Mouse (Mus musculus): ENCODE measurements around the gene Cdc5l. TPM values are rescaled to one million over a fixed set of nuclear protein-coding genes. Genes with fewer than 3 reads are reported as not detected.

Cdc5l gene
- total RNA-seq, 2 experiments from 2014 or later = 82.9 to 137 TPM

DNA sequence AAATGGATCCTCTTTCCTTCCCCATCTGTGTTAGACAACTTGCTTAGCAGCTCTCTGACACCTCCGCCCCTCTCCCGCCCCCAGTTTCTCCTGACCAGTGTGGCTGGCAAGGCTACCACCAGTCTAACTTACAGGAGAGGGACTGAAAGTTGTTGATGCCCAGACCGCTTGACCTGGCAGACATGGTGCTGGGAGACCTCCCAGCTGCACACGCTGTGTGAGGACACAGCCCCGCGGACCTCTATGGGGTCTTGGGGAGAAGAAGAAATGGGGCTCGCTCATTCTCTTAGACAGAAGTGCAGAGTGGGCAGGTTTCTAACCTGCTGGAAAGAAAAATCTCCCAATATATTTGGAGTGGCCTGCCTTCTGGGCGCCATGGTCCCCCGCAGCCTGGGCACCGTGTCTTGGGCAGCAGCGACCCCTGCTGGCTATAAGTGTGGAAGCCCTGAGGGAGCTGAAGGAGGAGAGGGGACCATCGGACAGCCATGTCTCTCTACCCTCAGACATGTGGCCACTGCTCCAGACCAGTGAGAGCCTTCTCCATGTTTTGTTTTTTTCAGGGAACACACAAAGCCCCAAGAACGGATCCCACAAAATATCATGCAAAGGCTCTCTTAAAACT lies 59.4 kb downstream of the Cdc5l start:
- ATAC-seq (replicated peaks; ENCODE audit: poor library complexity, severe bottlenecking) = peak; percentile 87

DNA sequence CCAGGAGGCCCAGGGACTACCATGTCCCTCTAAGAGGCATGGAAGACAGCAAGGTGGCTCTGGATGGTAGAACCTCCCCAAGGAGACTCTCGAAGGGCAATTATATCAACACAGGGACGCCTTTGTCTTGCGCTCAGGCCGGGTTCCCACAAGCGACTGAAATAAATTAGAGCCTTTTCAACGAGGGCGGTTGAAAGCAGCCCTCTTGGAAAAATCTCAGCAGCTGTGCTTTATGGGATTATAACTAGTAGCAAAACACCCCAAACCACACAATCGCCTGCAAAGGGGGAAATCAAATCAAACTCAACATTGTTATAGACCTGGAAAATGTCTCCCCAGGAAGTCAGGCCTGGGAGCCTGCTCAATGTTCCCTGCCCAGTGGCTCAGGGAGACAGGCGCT lies 62.5 kb downstream of the Cdc5l start:
- no peak for ATAC-seq (replicated peaks; ENCODE audit: poor library complexity, severe bottlenecking)

DNA sequence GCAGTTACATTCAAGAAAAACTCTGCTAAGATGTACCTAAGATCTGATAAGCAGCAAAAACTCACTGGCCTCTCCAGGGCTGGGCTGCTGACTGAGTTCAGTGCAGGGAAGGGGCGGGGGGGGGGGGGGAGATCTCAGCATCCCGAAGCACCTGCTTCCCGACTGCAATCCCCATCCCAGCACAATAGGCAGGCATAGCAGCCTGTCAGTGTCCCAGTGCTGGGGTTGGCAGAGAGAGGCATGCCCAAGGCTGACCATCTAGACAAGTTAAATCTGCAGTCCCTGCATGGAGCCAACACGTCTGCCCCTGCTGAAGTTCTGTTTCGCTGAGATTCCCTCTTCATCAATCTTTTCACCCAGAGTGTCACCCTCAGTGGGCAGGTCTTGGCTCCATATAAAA lies 63.0 kb downstream of the Cdc5l start:
- no peak for ATAC-seq (replicated peaks; ENCODE audit: poor library complexity, severe bottlenecking)

DNA sequence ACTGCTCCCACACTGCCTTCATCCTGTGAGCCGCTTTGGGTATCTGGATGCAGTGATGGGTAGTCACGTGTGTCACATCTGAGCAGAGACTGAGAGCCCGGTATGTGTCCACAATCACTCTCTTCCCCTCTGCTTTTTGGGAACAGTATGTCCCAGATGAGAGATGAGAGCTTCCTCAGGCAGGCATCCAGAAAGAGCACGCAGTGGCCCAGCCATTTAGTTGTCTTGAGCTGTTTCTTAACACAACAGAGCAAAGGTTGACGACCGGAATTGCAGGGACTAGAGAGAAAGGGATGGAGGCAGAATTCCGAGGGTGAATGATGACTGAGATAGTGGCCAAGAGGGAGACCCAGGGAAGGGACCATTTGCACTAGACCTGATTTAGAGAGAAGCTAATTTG lies 68.7 kb downstream of the Cdc5l start:
- ATAC-seq (replicated peaks; ENCODE audit: poor library complexity, severe bottlenecking) = no peak

DNA sequence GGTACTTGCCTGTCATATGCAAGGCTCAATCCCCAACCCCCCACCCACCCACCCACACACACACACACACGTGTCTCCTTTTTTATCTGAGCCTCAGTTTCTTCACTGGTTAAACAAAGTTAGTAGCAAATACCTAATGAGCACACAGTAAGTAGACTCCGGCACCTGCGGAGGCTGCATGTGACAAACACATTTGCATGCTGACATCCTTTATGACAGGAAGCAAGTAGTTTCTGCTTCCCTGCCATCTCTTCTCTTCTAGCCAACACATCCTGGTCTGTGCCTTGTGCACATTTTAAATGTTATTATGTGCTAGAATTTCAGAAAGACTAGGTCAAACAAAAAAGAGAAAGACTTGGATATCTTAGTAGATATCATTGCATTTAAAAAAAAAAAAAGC lies 72.6 kb downstream of the Cdc5l start:
- no peak for ATAC-seq (replicated peaks; ENCODE audit: poor library complexity, severe bottlenecking)

DNA sequence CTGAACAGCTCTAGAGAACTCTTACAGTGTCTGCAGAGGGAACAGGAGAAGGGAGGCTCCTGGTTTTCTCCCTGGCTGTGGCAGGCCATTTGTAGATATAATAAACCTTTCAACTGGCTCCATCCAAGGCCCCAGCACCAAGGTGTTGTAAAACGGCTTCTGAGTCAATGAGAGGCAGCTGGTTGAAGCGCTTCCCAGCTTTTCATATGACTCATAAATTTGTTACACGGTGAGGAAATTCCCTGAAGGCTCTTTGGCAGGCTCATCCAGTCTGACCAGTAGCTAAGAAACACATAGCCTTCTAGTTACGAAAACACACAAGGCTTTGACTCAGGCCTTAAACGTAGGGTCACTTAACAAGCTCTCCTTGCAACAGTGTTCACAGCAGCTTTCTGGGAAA lies 74.1 kb downstream of the Cdc5l start:
- no peak for ATAC-seq (replicated peaks; ENCODE audit: poor library complexity, severe bottlenecking)

DNA sequence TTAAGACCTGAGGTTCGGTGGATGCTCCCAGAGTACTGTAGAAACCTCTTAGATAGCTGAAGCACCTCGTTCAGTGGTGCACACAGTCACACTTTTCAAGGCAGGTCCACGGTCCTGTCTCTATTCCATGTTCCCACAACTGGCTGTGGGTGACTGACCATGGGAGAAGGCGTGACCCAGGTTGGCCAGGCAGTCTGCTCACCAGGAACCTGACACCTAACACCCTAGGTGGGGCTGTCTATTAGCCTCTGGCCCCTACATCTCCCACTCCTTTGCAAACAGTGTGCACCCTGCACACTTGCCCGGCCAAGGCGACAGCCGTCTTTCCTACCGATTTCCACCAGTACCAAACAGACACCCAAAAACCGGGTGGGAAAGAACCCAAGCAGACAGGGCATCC lies 77.1 kb downstream of the Cdc5l start:
- ATAC-seq (replicated peaks; ENCODE audit: poor library complexity, severe bottlenecking) = no peak

DNA sequence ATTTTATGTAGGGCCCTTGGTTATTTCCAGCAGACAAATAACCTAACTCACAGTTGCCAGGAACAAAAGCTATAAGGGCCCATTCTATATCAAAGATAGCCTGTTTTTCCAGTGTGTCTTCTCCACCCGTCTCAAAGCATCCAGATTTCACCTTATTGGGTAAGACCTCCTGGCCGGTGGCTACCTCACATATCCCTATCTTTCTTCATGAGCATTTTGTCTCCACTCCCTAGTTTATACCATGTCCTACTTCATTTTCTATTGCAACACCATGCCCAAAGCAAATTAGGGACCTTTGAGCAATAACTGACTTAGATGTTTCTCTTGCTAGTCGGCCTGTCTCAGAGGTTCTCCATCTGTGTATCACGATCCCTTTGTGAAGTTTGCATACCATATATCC lies 85.6 kb downstream of the Cdc5l start:
- no peak for ATAC-seq (replicated peaks; ENCODE audit: poor library complexity, severe bottlenecking)

Other genes with a start within 250 kb of the Cdc5l start
- not detected in 2 replicates for gene Spats1, start 41.7 kb upstream of the Cdc5l start, total RNA-seq (2014; fragmentation: Nextera tagmentation)
- 0.10 TPM in 1 of 2 replicates, not detected in the other for gene Spats1, start 41.7 kb upstream of the Cdc5l start, total RNA-seq (2017)
- gene Aars2, start 73.1 kb upstream of the Cdc5l start, total RNA-seq (2014; fragmentation: Nextera tagmentation) = 5.5 and 7.3 TPM in 2 replicates
- 8.3 and 12.1 TPM in 2 replicates for gene Aars2, start 73.1 kb upstream of the Cdc5l start, total RNA-seq (2017)
- not detected in 2 replicates for gene Tcte1, start 89.7 kb upstream of the Cdc5l start, total RNA-seq (2014; fragmentation: Nextera tagmentation)
- not detected in 2 replicates for gene Tcte1, start 89.7 kb upstream of the Cdc5l start, total RNA-seq (2017)
- gene Tmem151b, start 115.9 kb upstream of the Cdc5l start, total RNA-seq (2014; fragmentation: Nextera tagmentation) = not detected in 2 replicates
- not detected in 2 replicates for gene Tmem151b, start 115.9 kb upstream of the Cdc5l start, total RNA-seq (2017)
- gene Nfkbie, start 122.0 kb upstream of the Cdc5l start, total RNA-seq (2014; fragmentation: Nextera tagmentation) = 4.6 and 7.8 TPM in 2 replicates
- gene Nfkbie, start 122.0 kb upstream of the Cdc5l start, total RNA-seq (2017) = 4.9 and 6.0 TPM in 2 replicates
- 88.5 and 124 TPM in 2 replicates for gene Slc35b2, start 130.1 kb upstream of the Cdc5l start, total RNA-seq (2014; fragmentation: Nextera tagmentation)
- gene Slc35b2, start 130.1 kb upstream of the Cdc5l start, total RNA-seq (2017) = 39.3 and 77.1 TPM in 2 replicates
- 1,977 and 2,073 TPM in 2 replicates for gene Hsp90ab1, start 139.5 kb upstream of the Cdc5l start, total RNA-seq (2014; fragmentation: Nextera tagmentation)
- 2,383 and 2,522 TPM in 2 replicates for gene Hsp90ab1, start 139.5 kb upstream of the Cdc5l start, total RNA-seq (2017)
- 60.7 and 107 TPM in 2 replicates for gene Slc29a1, start 165.9 kb upstream of the Cdc5l start, total RNA-seq (2014; fragmentation: Nextera tagmentation)
- gene Slc29a1, start 165.9 kb upstream of the Cdc5l start, total RNA-seq (2017) = 53.2 and 74.0 TPM in 2 replicates
- gene Mymx, start 168.4 kb upstream of the Cdc5l start, total RNA-seq (2014; fragmentation: Nextera tagmentation) = not detected in 2 replicates
- gene Mymx, start 168.4 kb upstream of the Cdc5l start, total RNA-seq (2017) = not detected in 2 replicates
- 0.26 TPM in 1 of 2 replicates, not detected in the other for gene Capn11, start 225.6 kb upstream of the Cdc5l start, total RNA-seq (2014; fragmentation: Nextera tagmentation)
- gene Capn11, start 225.6 kb upstream of the Cdc5l start, total RNA-seq (2017) = 0.69 TPM in 1 of 2 replicates, not detected in the other